Mouse (Mus musculus) induced T-regulatory cell, adult 2 months (primary cell): ENCODE measurements around the gene Syt8.
"Not testable (repeated sequence)": the region's sequence is repeated elsewhere in the genome, so short reads cannot be mapped to it uniquely, and the experiment has no call there.

Experiments used
- DNase-seq: peaks from one replicate; pipeline ENCODE4 v3.0.0-alpha.2; 2012; ENCODE audit warnings: low read depth

Gene Syt8

DNA sequence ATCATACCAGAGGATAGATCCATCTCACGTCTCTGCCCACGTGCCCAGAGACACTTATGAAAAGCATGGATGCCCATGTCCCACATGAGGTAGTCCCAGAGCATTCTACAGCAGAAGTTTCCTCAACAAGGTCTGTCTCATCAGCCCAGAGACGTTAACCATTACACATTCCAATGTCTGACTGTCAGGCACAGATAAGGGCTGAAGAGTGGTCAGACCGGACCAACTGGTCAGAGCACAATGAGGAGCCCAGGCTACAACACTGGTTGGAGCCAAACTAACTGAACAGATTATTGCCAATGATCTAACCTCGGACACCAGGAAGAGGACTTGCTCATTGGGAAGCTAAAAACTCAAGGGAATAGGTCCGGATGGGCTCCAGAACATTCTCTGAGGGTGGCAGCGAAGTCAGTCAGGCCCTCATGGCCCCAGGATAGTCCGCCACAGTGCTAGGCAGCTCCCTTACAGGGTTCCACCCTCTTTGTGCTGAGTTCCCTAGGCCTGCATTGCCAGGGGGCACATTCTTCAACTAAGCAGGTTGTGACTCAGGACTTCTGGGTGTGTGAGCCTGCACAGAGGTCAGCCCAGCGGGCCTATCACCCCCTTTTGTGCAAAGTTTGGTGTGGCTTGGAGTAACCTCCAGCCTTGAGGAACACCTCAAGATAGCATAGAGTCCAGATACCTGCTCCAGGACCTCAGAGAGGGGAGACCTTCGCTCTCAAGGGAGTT lies at the start of gene Syt8:
TSS of gene Syt8 (plus strand) at position 714 of the 729 bp plus-strand sequence.
- DNase-seq = no peak

- DNase-seq = no peak
These were observed 48.8 kb upstream of the Syt8 start for GRCm38 (mm10) chr7:142385742-142386403.

- no peak for DNase-seq
These were observed 47.9 kb upstream of the Syt8 start for GRCm38 (mm10) chr7:142386621-142387201.

GRCm38 (mm10) chr7:142387419-142388148 lies 47.1 kb upstream of the Syt8 start, which contains the start of gene Ctsd:
Gene Ctsd, minus strand, starts transcription at chr7:142388038.
- peak; percentile 93 for DNase-seq

- DNase-seq = no peak
These were observed 46.5 kb upstream of the Syt8 start for GRCm38 (mm10) chr7:142388198-142388597.

DNA sequence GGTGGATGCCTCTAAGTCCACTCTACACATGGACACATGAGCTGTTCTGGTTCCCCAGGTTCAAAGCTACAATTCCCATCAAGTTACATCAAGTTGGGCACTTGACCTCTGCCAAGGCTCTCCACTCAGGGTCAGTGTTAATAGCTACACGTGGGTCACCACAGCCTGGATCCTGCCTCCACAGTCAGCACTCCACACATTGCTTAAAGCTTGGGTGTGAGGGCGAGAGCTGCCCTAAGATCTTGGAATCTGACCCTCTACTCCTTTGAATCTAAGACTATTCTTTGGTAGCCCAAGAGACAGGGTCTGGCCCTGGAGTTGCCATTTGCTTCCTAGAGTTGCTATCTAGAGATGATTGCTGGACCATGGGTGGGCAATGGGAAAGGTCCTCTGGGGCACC lies 45.9 kb upstream of the Syt8 start:
- no peak for DNase-seq

DNA sequence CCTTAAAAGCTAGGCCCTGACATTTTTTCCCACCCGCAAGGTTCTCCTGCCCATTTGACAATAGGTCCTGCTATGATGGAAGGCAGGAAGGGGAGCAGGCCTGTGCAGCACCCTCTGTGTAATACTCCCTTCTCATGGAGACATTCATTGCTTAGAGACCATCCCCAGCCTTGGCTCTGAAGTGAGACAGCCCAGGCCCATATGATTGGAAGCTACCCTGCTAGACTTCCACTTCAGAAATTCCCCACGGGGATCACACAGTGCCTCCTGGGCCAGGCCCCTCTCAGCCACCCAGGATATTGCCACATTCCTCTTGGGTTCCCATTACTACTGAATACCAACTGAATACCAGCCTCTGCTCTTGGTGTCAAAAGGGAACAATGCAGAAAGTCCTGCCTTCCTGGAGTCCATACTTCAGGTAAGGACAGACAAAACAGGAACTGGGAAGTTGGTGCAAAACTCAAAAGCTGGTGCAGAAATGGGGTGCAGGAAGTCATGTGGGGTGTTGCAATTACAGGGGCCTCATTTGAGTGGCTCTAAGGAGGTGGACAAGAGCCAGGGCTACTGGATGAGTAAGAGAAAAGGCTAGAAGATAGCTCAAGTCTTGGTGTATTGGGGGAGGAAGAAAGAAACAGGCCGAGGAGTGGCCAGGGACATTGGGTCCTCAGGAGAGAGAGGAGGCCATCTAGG lies 44.5 kb upstream of the Syt8 start:
- no peak for DNase-seq

- no peak for DNase-seq
These were observed 43.5 kb upstream of the Syt8 start for GRCm38 (mm10) chr7:142391108-142391507.

GRCm38 (mm10) chr7:142391609-142392008 lies 43.0 kb upstream of the Syt8 start:
- no peak for DNase-seq

DNA sequence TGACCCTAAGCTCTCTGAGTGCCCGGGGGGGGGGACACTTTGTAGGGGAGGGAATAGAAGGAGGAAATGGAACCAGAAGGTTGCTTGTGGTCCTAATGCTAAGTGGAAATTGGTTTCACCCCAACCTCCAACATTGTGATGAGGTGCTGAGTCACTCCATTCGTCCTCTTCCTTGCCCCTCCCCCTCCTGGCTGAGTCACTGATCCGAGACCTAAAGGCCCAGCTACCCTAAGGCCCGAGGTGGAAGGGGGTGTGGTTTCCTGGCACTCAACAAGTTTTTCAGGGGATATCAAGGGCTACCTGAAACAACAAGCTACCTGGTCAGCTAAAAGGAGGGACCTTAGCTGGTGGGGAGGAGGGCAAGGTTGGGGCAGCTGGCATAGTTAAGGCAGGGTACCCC lies 41.5 kb upstream of the Syt8 start:
- peak; percentile 80 for DNase-seq

DNA sequence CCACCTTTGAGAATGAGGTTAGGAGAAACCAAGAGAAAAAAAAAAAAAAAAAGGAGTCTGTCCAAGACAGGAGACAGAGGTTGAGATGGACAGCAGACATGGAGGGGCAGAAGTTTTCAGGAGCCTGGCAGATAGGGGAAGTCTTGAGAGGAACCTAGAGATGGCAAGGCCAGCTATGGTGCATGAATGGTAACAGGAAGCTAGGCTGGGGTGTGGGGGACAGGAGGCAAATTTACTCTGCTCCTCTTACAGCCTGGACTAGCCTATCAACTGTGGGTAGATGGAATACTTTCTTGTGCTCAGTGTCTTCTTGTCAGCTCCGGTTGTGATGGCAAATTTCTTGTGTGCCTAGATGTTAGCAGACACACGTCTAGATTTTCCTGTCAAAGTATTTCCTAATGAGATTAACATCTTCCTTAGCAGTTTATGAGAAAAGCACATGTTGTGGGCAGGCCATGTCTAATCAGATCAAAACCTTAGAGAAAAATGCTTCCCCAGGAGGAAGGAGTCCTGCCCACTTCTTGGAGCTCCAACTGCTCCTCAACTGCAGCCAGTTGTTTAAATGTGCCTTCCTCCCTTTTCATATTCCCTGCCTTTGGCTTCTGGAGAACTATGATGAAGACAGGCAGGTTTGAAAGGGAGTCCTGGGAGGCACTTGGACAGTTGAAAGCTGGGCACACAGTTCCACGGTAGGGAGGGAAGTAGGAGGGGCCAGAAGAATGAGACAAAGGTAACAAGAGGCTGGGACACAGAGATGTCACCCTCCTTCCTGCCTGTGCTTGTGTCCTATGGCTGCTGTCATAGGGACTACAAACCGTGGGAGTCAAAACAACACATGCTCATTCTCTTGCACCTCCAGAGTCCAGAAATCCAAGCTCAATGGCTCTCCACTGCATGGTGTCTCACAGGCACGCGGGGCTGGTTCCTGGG lies 40.1 kb upstream of the Syt8 start:
- DNase-seq = no peak

DNA sequence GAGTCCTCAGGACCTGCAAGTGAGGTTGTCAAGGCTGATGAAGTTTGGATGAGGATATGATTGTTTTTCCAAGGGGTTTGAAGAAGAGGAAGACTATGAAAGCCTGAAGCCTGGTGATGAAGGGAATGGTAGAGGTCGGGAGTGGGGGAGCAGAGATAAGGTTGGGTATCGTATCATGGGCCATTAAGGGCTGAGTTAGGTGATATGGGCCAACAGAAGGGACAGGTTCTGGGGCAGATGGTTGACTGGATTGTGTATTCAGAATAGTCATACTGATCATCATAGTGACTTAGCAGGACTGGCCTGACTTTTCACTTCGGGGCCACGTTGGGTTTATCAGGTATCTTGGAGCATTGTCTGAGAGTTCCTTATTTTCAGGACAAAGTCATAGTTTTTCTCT lies 39.2 kb upstream of the Syt8 start:
- DNase-seq = no peak

DNA sequence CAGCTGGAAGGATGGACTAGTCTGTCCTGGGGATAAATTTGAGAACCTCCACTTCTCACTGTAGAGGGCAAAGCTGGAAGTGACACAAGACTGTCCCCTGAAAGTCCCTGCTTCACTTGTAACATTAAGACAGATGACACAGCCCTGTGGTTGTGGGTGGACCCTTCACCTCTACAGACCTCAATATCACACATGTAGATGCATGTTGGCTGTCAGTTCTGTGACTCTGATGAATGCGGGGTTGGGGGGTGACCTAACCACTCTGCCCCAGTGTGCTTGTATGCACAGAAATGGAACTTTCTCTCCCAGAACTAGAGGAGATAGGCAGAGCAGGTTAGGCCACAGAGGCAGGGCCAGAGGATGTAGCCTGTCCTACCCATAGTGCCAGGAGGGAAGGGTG lies 38.0 kb upstream of the Syt8 start:
- DNase-seq = no peak

GRCm38 (mm10) chr7:142398052-142398451 lies 36.6 kb upstream of the Syt8 start:
- no peak for DNase-seq

- DNase-seq = no peak
These were observed 35.4 kb upstream of the Syt8 start for GRCm38 (mm10) chr7:142399250-142399649.

DNA sequence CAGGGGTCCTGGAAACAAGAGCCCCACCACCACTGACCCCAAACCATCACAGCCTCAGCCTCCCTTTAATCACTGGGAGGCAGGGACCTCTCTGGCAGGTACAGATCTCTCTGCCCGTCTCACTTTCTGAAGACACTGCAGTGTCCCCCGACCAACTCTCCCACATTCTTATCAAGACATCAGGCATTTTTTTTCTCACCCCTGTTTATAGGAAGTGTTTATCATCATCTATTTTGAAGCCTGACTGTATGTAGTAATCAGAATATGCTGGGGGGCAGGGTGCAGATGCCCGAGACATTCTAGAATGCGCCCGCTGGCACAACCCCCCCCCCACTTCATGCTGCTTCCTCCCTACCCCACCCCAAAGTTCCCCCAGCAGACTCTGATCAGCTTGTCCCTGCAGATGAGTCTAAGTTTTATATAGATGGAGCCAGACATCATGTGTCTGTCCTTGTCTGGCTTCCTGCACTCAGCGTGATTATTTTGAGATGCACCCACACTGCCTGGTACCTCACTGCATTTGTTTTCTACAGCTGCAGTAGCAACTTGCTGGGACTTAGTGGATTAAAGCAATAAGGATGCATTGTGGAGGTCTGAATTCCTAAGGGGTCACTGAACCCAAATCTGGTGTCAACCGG lies 34.4 kb upstream of the Syt8 start:
- no peak for DNase-seq

DNA sequence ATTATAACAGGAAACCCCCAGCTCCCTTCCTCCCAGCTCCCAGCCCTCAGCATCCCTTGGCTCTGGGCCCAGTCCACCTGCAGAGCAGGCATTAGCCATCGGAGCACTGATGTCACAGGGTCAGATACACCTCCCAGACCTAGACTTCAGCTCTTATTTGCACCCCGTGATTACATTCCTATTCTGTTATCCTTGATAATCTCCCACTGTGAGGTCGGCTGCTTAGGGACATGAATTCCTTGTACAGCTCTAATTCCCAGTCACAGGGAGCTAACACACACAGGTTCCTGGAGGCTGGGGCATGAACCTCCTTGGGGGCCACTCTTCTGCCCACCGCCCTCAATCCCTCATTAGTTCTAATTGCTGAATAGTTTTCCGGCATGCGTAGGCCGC lies 33.9 kb upstream of the Syt8 start:
- no peak for DNase-seq

GRCm38 (mm10) chr7:142403591-142403990 lies 31.1 kb upstream of the Syt8 start:
- DNase-seq = no peak

DNA sequence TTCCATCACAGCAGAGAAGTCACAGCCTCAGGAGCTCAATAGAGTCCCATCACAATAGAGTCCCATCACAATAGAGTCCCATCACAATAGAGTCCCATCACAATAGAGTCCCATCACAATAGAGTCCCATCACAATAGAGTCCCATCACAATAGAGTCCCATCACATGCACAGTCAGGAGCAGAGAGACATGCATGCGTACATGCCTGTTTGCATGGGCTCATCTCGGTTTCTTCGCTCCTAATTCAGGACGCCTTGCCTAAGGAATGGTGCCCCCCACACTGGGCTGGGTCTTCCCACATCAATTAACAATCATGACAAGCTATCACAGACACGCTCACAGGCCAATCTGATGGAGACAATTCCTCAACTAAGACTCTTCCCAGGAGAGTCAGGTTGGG lies 29.5 kb upstream of the Syt8 start:
- not testable (repeated sequence) for DNase-seq

DNA sequence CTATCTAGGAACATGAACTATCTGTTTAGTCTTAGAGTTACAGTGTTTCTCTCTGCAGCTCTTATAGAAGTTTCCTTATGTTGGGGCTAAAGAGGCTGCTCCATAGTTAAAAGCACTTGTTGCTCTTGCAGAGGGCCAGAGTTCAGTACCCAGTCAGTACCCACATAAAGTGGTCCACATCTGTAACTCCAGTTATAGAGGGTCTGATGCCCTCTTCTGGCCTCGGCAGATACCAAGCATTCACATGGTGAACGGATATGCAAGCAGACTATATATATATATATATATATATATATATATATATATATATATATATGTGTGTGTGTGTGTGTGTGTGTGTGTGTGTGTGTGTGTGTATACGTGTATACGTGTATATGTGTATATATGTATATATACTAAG lies 26.7 kb upstream of the Syt8 start:
- no peak for DNase-seq
